Mouse (Mus musculus) hematopoietic stem cell, adult 5-6 weeks (primary cell): ENCODE measurements around the gene Gabarapl2. TPM values are rescaled to one million over a fixed set of nuclear protein-coding genes. Genes with fewer than 3 reads are reported as not detected.
A peak's percentile ranks its signal among the peaks of the same experiment; 100 is the strongest.

ENCODE experiments used
- ATAC-seq, 2 experiments: fragments of 125-278 bp in 1 of 2; replicated peaks in 1 of 2; 2 replicates each; pipeline ENCODE4 v1.8.0; 2016 to 2017; ENCODE audit warnings: inconsistent platforms in 2 of 2, mild to moderate bottlenecking in 2 of 2, moderate number of reproducible peaks in 2 of 2, low read depth in 1 of 2, moderate TSS enrichment in 1 of 2; ENCODE audit not compliant: low FRiP score in 2 of 2, poor library complexity in 2 of 2, severe bottlenecking in 2 of 2, insufficient read depth in 1 of 2, low TSS enrichment in 1 of 2
- total RNA-seq: library from RNA; stranded (forward); fragments of 172-1452, 232-1000 nt; gene quantifications from 2 replicates; pipeline ENCODE4 v1.2.3, GENCODE M21; 2017

Gabarapl2 gene
- total RNA-seq, 1 experiment from 2014 or later, result 63.8 TPM

GRCm38 (mm10) chr8:111960591-111961321 lies 20.3 kb downstream of the Gabarapl2 start:
- ATAC-seq, result no peak

GRCm38 (mm10) chr8:111961330-111961729 lies 20.8 kb downstream of the Gabarapl2 start:
- ATAC-seq, result 0 out of 4 replicates have a peak, but pooled peaks of 1 of the 2 experiments have one; percentile 30

GRCm38 (mm10) chr8:111962589-111962988 lies 22.1 kb downstream of the Gabarapl2 start:
- no peak for ATAC-seq

- no peak for ATAC-seq
These were observed 22.6 kb downstream of the Gabarapl2 start for GRCm38 (mm10) chr8:111963091-111963490.

- ATAC-seq, result no peak
These were observed 23.0 kb downstream of the Gabarapl2 start for GRCm38 (mm10) chr8:111963546-111963945.

GRCm38 (mm10) chr8:111964351-111964750 lies 23.8 kb downstream of the Gabarapl2 start:
- no peak for ATAC-seq

GRCm38 (mm10) chr8:111964849-111965561 lies 24.5 kb downstream of the Gabarapl2 start:
- no peak for ATAC-seq

- peak; percentile 50 to 60 for ATAC-seq
These were observed 26.9 kb downstream of the Gabarapl2 start for GRCm38 (mm10) chr8:111967246-111967870.

- no peak; a peak in 1 of 4 replicates for ATAC-seq
These were observed 28.0 kb downstream of the Gabarapl2 start for GRCm38 (mm10) chr8:111968541-111968940.

GRCm38 (mm10) chr8:111968991-111969390 lies 28.5 kb downstream of the Gabarapl2 start:
- ATAC-seq, result no peak

GRCm38 (mm10) chr8:111974138-111974537 lies 33.6 kb downstream of the Gabarapl2 start:
- no peak for ATAC-seq

- ATAC-seq, result no peak
These were observed 35.2 kb downstream of the Gabarapl2 start for GRCm38 (mm10) chr8:111975706-111976105.

GRCm38 (mm10) chr8:111976326-111976725 lies 35.8 kb downstream of the Gabarapl2 start:
- ATAC-seq, result peak; percentile 74 to 83

GRCm38 (mm10) chr8:111978147-111978546 lies 37.6 kb downstream of the Gabarapl2 start:
- no peak for ATAC-seq

GRCm38 (mm10) chr8:111982116-111982515 lies 41.6 kb downstream of the Gabarapl2 start:
- no peak for ATAC-seq

GRCm38 (mm10) chr8:111984511-111984910 lies 44.0 kb downstream of the Gabarapl2 start:
- ATAC-seq, result no peak

GRCm38 (mm10) chr8:111989911-111990310 lies 49.4 kb downstream of the Gabarapl2 start:
- peak; percentile 65 to 75 for ATAC-seq

- ATAC-seq, result no peak
These were observed 50.8 kb downstream of the Gabarapl2 start for GRCm38 (mm10) chr8:111991278-111991677.
